Mouse (Mus musculus) liver, adult 2 months (tissue): ENCODE data around the gene Dusp9.

Experiments used
- CTCF ChIP-seq: fragments of 200-500 bp; IDR thresholded peaks from 2 replicates; pipeline ENCODE4 v1.5.1; 2011; ENCODE audit warnings: low read depth, low read length, control low read depth
- POLR2A ChIP-seq: fragments of 200-500 bp; IDR thresholded peaks from 2 replicates; pipeline ENCODE4 v1.6.1; 2011; ENCODE audit warnings: low read length, control low read depth; ENCODE audit not compliant: insufficient read depth; ENCODE audit errors: extremely low read depth

GRCm38 (mm10) chrX:73675231-73675630 is 36.0 kb downstream of the Dusp9 start:
- TF ChIP-seq CTCF (no peak), POLR2A (no peak)
